Mouse (Mus musculus): ENCODE measurements around the gene Nudt1.
A peak's percentile ranks its signal among the peaks of the same experiment; 100 is the strongest.
"Not testable (repeated sequence)": the region's sequence is repeated elsewhere in the genome, so short reads cannot be mapped to it uniquely, and the experiment has no call there.

Gene Nudt1

DNA sequence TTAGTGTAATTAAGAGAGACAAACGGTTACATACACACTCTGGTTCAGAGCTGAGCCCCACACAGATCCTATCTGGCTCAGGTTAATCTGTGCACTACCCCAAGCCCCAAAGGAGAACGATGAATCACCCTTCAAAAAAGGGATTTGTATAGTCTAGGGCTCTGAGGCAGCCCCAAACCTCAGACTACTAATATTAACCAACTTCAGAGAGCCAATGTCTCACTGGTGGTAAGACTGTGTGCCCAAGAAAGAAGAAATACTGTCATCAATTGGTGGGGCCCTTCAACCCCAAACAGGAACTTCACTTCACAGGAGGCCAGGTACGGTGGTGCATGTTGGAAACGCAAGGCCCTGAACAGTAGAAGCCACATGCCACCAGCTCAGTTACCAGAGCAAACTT, 23.8 kb downstream of the Nudt1 start:
- DNase-seq = no peak

DNA sequence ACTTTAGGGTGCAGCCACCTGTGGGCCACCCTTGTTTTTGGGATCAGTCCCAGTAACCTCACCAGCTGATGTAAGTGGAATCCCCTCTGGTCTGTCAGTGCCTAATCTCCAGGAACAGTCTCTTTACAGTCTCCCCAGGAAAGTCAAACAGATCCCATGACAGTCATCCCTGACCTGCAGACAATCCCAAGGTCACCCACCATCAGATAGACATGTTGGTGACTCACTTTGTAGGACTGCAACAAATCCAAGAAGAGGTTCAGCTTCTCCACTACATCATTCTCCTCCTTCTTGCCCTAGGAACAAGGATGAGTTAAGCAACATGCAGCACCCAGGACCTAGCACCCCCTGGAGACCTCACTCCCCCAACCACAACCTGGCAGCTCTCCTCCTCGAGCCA, 24.6 kb downstream of the Nudt1 start:
- no peak for DNase-seq

DNA sequence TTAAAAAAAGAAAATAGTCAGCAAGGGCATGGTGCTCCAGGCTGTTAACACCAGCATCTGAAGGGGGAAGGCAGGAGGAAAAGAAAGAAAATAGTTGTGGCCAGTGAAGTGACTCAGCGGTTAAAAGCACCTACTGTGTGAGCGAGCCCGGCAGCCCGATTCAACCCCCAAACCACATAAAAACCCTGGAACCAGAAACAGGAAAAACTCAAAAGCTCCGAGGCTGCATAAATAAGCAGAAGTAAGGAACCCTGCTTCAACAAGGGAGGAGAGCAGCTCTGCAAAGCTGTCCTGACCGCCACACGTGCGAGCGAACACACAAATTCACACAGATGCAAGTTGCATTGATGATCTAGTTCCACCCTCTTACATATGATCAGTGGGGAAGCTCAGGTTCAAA, 28.4 kb downstream of the Nudt1 start:
- DNase-seq = no peak

DNA sequence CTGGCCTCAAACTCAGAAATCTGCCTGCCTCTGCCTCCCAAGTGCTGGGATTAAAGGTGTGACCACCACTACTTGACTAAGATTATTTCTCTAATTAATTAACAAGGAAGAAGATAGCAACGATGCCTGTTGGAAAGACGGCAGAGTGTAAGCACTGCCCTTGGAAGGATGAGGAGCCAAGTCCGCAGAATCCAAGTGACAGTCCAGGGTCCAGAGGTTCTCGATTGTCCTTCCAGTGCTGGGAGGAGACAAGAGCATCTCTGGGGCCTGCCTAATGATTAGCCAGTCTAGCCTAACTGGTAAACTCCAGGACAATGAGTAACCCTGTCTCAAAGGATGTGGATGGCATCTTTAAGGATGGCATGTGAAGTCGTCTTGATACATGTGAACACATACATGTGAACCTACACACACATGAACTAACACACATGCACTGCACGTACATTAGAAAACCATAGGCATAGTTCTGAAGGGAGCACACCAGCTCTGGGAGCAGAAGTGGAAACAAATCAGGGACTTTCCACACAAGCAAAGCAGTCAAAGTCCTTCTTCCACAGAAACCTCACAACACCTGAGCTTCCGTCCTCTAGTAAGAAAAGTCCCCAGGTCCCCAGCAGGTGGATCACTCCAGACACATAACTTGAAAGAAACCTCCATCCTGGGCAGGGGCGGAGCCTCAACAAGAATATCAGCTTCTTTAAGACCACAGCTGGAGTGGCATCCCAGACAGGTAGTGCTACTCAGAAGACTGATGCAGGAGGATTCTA, 29.5 kb downstream of the Nudt1 start:
- DNase-seq = no peak

DNA sequence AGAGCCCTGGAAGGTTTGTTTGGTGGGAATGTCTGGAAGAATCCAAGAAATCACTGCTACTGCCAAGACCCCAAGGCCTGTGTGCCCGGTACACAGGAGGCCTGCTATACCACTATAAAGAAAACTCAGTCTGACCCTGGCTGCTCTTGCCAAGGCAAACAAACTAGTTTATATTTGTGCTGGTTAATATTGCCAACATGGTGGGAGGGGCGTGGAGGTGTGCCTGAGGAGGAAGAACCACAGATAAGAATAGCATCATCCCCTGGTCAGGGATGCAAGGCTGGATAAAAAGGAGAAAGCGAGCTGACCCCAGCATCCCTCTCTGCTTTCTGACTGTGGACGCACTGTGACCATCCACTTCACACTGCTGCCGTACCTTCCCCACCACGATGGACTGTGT, 30.9 kb downstream of the Nudt1 start:
- no peak for DNase-seq

DNA sequence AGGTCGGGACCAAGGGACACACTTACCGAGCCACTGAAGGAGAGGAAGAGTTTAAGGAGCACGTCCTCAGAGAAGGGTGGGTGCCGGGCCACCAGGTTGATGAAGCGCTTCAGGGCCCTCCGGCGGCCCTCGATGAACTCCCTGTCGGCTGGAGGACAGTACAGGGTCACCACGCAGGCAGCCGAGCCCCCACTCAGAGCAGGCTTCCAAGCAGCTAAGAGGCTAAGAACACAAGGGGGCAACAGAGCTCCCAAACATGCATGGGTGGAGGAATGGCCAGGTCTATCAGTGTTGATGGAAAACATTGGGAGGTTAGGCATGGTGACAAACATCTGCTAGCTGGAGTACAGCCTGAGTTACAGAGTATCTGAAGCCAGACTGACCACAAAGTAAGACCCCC, 34.5 kb downstream of the Nudt1 start:
- no peak for DNase-seq

DNA sequence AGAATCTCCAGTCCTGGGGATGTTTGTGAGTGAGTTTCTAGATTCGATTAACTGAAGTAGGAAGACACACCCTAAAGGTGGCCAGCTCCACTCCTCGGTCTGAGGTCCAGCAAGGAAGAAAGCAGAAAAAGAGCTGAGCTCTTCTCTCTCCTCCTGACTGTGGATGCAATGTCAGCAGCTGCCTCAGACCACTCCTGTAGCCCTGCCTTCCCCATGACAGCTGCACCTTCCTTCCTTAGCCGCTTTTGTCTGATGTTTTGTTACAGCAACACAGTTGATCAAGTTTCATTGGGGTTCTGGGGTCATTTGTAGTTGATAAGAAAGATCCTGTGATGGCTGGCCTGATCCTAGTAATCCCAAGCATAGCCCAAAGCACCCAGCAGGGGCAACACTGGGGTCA, 36.0 kb downstream of the Nudt1 start:
- DNase-seq = no peak

DNA sequence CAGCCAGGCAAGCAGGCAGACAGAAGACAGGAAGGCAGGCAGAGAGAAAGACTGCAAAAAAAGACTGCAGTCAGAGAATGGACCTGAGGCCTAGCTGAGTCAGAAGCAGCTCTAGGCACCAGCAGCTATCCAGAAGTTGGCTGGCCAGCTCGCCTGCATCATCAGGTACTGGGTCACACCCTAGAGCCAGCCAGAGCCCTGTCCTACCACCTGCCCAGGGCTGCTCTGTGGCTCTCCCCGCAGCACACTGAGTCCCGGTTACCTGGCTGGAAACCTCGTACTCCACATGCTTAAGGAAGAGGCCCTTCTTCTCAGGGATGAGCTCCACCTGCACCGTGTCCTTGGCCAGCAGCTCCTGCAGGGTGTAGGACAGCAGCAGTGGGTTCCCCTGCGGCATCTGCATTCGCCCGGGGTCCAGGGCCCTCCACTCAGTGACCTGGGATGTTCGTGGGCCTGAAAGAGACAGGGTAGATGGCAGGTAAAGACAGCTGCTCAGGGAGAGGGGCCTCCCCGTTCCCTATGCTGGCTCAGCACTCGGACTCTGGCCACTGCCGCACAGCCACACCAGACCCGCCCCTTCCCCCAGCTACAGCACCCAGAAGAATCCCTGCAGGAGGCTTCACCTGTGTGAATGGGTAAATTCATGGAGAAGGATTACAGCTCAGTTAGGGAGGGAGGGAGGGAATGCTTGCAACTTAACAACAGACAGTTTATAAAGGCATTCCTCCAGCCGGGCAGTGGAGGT, 38.6 kb downstream of the Nudt1 start:
- DNase-seq = no peak

DNA sequence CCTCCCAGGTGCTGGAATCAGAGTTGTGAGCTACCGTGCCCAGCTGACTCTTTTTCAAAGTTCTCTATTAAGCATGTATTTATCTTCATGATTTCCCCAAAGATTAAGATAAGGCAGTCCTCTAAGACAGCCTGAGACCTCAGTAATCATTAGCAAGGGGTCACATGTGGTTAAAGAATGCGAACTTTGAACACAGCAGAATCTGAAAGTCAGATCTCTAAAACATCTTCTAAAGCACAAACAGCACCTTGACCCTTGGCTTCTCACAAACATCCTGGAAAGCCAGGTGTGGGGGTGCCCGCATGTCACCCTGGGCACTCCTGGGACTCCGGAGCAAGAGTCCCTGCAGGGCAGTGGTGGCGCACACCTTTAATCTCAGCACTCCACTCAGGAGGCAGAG, 43.0 kb downstream of the Nudt1 start:
- no peak for DNase-seq

DNA sequence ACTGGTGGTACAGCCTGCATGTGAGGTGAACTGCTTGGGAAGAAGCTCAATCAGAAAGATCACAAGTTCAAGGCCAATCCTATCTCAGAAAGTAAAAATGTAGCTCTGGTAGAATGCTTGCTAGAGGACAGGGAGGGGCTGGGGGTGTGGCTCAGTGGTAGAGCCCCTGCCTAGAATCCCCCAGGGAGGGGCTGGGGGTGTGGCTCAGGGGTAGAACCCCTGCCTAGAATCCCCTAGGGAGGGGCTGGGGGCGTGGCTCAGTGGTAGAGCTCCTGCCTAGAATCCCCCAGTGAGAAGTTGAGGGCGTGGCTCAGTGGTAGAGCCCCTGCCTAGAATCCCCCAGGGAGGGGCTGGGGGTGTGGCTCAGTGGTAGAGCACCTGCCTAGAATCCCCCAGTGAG, 46.7 kb downstream of the Nudt1 start:
- DNase-seq = not testable (repeated sequence)

DNA sequence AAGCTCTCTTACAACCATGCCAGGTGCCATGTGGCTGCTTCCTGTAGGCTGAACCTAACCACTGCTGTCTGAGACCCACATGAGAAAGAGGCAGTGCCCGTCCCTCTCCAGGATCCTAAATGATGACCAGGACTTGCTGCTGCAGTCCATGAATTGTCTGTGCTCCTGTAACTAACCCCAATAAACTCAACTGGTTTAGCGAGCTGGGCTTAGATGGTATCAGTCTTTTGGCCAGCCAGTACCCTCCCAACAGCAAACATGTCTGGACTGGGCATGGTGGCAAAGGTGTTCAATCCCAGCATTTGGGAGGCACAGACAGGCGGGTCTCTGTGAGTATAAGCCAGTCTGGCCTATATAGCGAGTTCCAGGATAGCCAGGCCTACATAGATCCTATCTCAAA, 47.5 kb downstream of the Nudt1 start:
- DNase-seq = no peak

DNA sequence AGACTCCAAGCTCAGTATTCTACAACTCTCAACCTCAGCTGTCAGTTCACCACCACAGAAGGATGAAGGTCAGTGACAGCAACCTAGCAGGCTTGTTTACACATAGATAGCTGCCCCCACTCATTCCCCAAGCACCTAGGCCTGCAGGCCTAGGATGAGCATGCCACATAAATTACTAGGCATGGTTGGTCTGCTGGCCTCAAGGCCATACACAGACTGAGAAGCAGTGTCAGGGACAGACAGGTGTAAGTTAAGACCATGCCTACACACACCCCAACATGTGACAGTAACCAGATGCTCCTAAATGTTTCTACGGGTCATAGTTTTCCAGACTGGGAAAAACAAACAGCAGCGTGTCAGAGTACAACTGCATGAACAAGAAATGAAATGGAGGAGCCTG, 48.0 kb downstream of the Nudt1 start:
- DNase-seq = no peak

DNA sequence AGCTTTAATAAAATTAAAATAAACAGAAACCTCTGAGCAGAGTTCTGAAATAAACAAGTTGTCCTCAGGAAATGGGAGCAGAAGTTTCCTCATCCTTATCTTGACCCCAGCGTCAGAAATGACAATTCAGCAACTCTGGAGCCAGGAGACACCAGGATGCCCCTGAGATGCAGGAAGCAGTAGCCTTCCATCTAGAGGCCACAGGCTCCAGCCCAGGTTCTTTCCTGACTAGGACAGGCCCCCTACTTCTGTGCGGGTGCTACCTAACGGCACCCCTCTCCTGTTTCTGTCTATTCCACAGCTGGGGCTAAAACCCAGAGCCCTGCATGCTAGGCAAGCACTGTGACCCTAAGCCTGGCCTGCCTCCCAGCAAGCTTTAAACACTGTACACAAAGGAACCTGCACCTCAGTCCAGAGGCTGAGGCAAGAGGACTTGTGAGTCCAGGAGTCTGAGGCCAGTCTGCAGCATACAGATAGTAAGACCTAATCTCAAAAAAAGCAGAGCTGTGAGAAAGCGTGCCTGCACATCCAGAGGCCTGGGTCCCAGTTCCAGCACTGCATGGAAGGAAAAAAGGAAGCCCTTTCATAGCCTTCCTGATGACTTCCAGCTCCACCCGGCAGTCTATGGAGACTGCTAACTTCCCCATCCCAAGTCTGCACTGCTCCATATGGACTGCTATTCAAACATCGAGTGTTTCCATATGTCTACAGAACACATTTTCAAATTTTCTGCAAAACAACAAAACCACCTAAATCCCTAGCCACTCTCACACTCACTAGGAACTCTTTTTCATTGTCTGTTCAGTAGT, 49.2 kb downstream of the Nudt1 start:
- peak; percentile 10 for DNase-seq

DNA sequence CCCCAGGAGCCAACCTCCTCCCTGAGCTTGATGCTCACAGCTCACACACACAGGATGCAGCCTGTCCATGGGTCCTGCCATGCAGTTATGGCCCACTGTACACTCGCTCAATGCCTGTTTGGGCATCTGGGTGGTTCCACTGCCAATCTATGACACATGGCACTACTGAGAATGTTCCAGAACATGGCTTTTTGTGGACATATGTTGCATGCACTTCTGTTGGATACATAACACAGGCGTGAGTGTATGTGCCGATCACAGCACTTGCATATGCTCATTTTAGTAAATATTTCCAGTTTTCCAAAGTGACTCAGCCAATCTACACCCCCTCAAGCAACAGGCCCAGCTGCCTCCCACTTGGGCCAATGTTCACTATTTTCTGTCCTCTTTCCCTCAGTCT, 50.2 kb downstream of the Nudt1 start:
- no peak for DNase-seq

DNA sequence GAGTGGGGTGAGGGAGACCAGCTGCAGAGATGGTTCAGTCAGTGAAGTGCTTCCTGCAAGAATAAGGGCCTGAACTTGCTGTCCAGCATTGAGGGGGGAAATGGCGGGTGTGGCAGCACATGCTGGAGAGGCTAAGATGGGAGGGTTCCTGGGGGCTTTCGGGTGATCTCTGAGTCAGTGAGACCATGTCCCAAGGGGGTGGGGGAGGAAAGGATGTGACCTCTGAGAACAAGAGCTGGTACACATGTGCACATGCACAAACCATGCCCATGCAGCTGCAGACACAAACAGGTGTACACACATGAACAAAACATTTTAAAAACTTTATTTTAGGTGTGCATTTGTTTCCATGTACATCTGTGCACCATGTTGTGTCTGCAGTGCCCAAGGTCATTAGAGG, 52.3 kb downstream of the Nudt1 start:
- DNase-seq = no peak

DNA sequence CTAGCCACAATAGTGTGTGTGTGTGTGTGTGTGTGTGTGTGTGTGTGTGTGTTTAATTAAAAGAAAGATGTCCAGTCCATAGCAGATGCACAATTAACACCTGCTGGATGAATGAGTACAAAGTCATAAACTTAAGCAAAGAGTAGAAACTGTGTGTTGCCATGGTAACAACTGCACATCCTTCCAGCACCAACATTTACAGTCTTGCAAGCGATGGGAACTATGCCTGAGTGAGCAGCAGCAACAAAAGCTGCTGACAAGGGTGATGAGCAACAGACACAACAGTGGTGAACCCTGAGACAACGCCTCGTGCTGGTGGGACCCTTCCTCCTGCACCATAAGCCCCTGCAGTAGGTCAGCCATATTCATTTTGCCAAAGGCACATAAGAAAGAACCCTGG, 52.8 kb downstream of the Nudt1 start:
- DNase-seq = no peak

DNA sequence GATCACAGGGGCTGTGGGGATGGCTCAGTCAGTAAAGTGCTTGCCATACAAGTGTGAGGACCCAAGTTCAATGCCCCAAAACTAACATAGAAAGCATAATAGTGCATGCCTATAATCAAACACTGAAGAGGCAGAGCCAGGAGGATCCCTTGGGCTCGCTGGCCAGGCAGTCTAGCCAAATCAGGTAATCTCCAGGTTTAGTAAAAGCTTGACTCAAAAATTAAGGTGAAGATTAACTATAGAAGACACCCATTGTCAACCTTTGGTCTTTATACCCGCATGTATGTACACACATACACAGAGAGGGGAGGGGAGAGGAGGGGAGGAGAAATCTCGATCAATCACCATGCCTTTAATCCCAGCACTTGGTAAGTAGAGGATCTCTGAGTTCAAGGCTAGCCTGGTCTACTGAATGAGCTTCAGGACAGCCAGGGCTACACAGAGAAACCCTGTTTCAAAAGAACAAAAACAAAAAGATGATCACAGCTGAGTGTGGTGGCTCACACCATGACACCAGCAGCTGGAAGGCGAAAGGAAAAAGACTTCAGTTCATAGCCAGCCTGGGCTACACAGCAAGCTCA, 53.9 kb downstream of the Nudt1 start:
- DNase-seq = no peak

DNA sequence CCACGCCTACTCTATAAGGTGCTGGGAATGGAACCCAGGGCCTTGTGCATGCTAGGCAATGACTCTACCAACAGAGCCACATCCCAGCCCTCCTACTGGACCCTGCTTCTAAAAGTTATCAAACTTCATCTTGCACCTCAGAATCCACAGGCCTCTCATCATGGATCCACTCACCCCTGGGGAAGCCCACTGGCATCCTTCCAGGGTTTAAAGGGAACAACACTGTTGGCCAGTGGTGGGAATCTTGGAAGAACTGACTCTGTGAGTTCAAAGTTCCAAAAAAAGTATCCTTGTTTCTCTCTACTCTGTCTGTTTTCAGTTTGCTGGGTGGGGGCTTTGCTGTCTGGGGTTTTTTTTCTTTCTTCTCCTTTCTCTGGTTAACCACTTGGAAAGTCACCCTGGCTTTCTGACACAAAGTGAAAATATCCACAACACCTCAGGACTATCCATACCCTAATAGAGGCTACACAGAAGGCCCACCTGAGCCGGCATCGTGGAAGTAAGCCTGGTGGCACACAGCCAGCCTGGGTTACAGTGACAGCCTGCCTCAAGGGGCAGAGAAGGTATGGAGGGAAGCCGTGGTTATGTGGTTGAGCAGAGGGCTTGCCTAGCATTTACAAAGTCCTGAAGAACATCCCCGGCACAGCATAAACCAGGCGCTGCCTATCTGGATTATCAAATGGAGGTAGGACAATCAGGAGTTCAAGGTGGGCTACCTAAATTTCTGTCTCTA, 56.8 kb downstream of the Nudt1 start:
- no peak for DNase-seq

DNA sequence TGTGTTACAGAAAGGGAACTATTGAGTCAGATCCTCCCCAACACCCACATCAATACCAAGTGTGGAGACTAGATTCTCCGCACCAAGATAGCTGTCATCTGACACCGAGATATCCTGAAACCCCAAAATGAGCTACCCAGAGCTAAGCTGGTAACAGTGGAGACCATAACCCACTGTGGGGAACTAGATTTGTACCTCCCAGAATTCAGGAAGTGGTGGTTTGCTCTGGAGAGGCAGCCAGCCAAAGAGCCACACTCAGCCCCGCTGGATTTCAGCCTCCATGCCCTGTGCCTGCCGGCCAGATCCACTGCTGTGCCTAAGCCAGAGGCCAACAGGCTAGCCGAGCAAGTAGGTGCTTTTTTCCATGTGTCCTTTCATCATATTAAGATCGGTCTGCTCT, 57.8 kb downstream of the Nudt1 start:
- DNase-seq = no peak

DNA sequence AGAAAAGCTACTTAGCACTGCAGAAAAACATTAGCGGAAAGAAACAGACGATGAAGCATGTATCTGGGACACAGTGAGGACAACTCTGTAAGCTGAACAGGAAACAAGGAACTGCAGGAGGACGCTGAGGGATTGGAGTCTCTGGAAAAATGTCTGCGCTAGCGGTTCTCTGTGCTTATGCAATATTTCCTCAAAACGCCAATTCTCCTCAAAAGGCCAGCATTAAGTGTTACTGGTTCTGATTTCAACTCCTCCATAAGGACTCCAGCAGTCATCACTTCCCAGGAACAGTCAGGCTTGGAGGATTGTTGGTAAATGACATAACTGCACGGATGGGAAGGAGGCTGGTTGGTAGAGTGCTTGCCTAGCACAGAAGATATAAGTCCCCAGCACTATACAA, 59.7 kb downstream of the Nudt1 start:
- no peak for DNase-seq

DNA sequence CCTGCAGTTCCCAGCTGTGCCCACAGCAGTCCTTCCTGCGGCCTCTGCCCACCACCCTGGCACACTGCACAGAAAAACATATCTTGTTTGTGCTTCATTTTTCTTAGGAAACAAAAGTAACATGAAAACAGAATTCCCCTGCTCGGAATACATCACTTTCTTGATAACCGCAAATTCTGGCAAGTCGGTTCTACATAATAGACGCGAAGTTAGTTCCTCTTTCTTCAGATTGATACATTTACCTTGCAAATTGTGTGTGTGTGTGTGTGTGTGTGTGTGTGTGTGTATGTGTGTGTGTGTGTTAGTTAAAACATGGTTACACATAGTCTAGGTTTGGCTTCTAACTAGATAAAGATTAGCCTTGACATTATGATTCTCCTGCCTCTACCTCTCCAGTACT, 61.2 kb downstream of the Nudt1 start:
- no peak for DNase-seq

DNA sequence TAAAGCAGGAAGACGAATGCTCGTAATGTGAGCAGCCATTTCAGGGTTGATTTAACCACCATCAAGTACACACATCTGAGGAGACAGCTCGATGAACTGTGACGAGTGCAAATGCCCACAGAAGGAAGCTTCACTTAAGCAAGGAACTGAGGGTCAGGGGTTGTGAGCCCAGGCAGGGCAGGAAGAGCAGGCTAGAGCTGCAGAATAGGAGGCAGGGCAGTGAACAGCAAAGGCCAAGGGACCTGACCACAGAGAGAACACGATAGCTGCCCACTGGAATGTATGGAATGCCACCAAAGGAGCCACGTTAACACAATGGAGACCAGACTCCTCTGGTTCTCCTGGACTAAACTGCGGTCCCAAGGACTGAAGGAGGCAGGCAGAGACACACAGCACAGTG, 62.1 kb downstream of the Nudt1 start:
- no peak for DNase-seq

DNA sequence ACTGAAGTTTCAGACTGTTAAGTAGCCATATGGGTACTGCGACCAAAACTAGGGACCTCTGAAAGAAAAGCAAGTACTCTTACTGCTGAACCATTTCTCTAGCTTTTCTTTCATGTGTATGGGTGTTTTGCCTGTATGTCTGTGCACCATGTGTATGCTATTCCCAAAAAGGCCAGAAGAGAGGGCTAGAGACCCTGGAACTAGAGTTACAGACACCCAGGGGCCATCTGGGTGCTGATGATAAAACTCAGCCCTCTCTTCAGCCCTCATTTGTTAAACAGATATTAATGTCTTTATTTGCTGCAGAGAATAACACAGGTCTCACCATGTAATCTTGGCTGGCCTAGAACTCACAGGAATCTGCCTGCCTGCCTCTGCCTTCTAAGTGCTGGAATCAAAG, 63.0 kb downstream of the Nudt1 start:
- DNase-seq = no peak

Data from liver (tissue).